Mouse (Mus musculus) kidney, adult 18-20 months (tissue): ENCODE measurements around the gene Vmn1r111.
"Not testable (repeated sequence)": the region's sequence is repeated elsewhere in the genome, so short reads cannot be mapped to it uniquely, and the experiment has no call there.

Experiments used
- DNase-seq: peaks from one replicate; pipeline ENCODE4 v3.0.0; 2021

Gene Vmn1r111

GRCm38 (mm10) chr7:20703116-20703515 lies at the start of gene Vmn1r111:
TSS of gene Vmn1r111 (minus strand) at chr7:20703216.
- DNase-seq, result not testable (repeated sequence)

DNA sequence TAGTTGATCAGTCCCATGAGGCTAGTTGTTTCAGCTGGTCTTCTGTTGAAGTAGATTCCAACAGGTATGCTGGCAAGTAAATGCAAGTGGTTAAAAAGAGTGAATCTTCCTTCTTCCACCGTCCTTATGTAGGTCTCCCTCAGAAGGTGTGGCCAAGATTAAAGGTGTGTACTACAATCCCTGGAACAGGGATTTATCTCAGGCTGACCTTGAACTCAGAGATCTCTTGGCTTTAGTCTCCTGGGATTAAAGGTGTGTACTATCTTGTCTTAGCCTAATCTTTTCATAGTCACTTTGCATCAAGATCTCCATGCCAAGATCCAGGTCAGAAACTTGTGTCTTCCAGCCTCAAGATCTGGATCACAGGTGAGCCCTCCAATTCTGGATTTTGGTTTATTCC lies 27.5 kb upstream of the Vmn1r111 start, which contains the start of gene Gm10668:
Gene Gm10668, minus strand, starts transcription at position 101 of the 400 bp plus-strand sequence.
- not testable (repeated sequence) for DNase-seq

DNA sequence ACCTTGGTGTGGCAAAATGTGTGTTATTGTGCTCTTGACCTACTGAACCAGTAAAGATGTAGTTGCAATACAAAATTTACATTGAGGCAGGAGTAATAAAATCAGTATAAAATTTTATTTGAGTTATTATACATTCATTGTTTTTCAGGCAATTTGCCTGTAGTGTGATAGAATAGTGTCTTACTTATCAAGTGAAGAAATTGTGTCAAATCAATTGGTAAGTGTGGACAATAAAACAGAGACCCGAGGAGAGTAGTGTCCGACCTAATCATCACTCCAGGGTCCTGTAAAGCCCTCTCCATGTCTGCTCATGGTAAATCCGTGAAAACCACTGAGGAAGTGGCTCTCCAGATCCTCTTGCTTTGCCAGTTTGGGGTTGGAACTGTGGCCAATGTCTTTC lies 34.4 kb downstream of the Vmn1r111 start, which contains the start of gene Vmn1r107:
Gene Vmn1r107, plus strand, starts transcription at position 301 of the 400 bp plus-strand sequence.
- DNase-seq, result not testable (repeated sequence)
